Mouse (Mus musculus) liver, embryonic 15.5 days (tissue): ENCODE data around the gene 4933402J07Rik. TPM values are rescaled to one million over a fixed set of nuclear protein-coding genes. Genes with fewer than 3 reads are reported as not detected.

Experiments used
- ATAC-seq: fragments of 200-750 bp; cut with Nextera tagmentation; 2 replicates; pipeline ENCODE4 v1.8.0; 2017; ENCODE audit warnings: moderate number of reproducible peaks, mild to moderate bottlenecking, moderate library complexity; ENCODE audit not compliant: insufficient read depth
- H3K27ac ChIP-seq: fragments of 300-500 bp; sonication (generic); replicated peaks from 2 replicates; pipeline ENCODE4 v1.5.1; 2015; ENCODE audit warnings: mild to moderate bottlenecking, inconsistent platforms
- H3K27me3 ChIP-seq: fragments of 300-500 bp; sonication (generic); 2 replicates; pipeline ENCODE4 v1.6.1; 2015; ENCODE audit warnings: mild to moderate bottlenecking, inconsistent platforms
- H3K36me3 ChIP-seq: fragments of 300-500 bp; sonication (generic); replicated peaks from 2 replicates; pipeline ENCODE4 v1.6.1; 2015; ENCODE audit warnings: moderate library complexity, mild to moderate bottlenecking, inconsistent platforms
- H3K4me1 ChIP-seq: fragments of 300-500 bp; sonication (generic); replicated peaks from 2 replicates; pipeline ENCODE4 v1.6.1; 2015; ENCODE audit warnings: inconsistent platforms
- H3K4me2 ChIP-seq: fragments of 300-500 bp; sonication (generic); 2 replicates; pipeline ENCODE4 v1.6.1; 2015; ENCODE audit warnings: moderate library complexity, mild to moderate bottlenecking, inconsistent platforms
- H3K4me3 ChIP-seq: fragments of 300-500 bp; sonication (generic); replicated peaks from 2 replicates; pipeline ENCODE4 v1.5.1; 2015; ENCODE audit warnings: mild to moderate bottlenecking, inconsistent platforms
- H3K9ac ChIP-seq: fragments of 300-500 bp; sonication (generic); 2 replicates; pipeline ENCODE4 v1.6.1; 2015; ENCODE audit warnings: moderate library complexity, mild to moderate bottlenecking, inconsistent platforms
- H3K9me3 ChIP-seq: fragments of 300-500 bp; sonication (generic); replicated peaks from 2 replicates; pipeline ENCODE4 v1.6.1; 2016; ENCODE audit warnings: inconsistent platforms
- WGBS: fragments of 180-500 bp; shearing (Covaris S2); methylation state at CpG from one replicate; pipeline ENCODE4 v1.1.7; 2015; ENCODE audit warnings: mixed read lengths; ENCODE audit not compliant: insufficient replicate concordance; 5-methylcytosine and 5-hydroxymethylcytosine counted together
- polyA plus RNA-seq: library from polyadenylated mRNA; unstranded; fragments of >200 nt; fragmentation: Nextera tagmentation; extraction: Ambion mirVana; gene quantifications from 2 replicates; pipeline ENCODE4 v1.2.1, GENCODE M21; 2015

Gene 4933402J07Rik
- polyA plus RNA-seq, result not detected in 2 replicates

DNA sequence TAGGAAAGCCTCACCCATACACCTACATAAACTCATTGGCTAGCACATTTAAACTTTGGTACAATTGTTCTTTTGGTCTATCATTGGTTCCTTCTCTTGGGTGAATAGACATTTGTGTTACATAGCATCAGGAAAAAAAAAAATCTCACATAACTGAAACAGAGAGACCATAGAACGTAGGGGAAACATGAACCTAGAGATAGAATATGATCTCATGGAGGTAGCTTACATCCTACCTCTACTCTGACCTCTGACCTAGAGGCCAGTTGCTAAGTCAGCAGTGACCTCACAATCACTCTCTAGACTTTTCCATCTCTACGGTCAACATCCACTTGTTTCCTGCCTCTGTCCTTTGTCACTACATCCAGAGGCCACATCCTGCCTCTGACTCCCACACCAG lies at the start of gene 4933402J07Rik:
TSS of gene 4933402J07Rik (plus strand) at position 301 of the 400 bp plus-strand sequence.
- H3K36me3 ChIP-seq, result no peaks in the 10 kb centered on the region
- H3K9me3 ChIP-seq, result no peaks in the 10 kb centered on the region
- no peaks in the 10 kb centered on the region for H3K27me3 ChIP-seq
- H3K27ac ChIP-seq, result no peak within 1 kb of the TSS
- H3K9ac ChIP-seq, result no peak within 1 kb of the TSS
- no peak within 1 kb of the TSS for H3K4me2 ChIP-seq
- H3K4me1 ChIP-seq, result no peaks in the 10 kb centered on the region
- WGBS, result 24% methylated on average over 2 of the region's 2 CpGs
- H3K4me3 ChIP-seq, result no peak within 1 kb of the TSS
- no peak for ATAC-seq

DNA sequence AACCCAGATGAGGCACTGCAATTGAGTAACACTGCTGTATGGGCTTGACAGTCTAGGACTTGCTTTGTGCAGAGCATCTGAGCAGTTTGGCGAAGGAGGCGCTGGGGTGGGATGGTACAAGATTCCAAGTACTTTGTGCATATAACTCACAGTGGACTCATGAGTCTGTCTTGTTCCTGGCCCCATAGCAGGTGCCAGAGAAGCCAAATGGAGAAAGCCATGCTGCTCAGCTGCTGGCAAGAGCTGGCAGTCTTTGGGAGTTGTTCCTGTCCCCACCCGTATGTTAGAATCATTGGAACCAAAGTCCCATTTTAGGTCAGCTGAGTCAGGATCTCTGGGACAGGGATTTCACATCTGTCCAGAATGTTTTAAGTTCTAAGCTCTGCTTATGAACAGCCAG lies 46.5 kb upstream of the 4933402J07Rik start:
- Histone ChIP-seq H3K36me3 (no peaks in the 10 kb centered on the region), H3K4me2 (no peak overlapping the region), H3K4me1 (no peaks in the 10 kb centered on the region), H3K9ac (no peak overlapping the region), H3K27ac (no peak overlapping the region), H3K9me3 (no peaks in the 10 kb centered on the region), H3K4me3 (no peak overlapping the region), H3K27me3 (no peaks in the 10 kb centered on the region)
- ATAC-seq, result no peak
- WGBS, result 59% methylated on average over 3 of the region's 3 CpGs

DNA sequence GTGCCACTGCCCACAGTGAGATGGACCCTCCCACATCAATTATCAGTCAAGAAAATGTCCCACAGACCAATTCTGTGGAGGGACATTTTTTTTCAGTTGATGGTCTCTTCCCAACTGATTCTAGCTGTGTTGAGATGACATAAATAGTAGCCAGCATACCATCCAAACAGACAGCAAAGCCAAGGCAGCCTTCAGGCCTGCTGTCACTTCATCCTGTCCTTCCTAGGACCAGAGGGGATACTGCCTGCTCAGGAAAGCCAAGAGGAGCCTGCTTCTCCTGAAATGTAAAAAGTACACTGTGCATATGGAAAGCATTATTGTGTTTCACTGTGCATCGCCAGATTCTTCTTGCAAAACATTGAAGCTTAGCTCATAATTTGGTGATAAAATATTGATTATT lies 38.6 kb upstream of the 4933402J07Rik start:
- WGBS, result 66% methylated on average over 1 of the region's 1 CpGs
- ATAC-seq, result no peak

DNA sequence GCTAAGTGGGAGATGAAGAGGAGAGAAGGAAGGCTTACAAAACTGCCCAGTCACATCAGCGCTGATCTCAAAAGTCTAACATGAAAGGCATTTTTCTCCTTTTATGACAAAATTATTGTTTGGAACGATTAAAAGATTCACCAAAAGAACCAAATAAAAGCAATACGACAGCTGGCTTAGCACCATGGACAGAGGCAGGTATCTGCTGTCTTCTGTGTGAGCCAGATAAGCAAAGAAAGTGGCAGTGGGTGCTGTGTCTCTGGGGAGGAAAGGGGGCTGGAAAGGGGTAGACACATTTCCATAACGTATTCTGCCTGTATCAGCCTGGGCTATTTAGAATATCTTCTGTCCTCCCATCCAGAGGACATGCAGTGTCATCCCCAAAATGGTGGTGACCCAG lies 32.5 kb upstream of the 4933402J07Rik start:
- H3K4me2 ChIP-seq, result no peak overlapping the region
- no peaks in the 10 kb centered on the region for H3K4me1 ChIP-seq
- ATAC-seq, result no peak
- 35% methylated on average over 4 of the region's 4 CpGs for WGBS
- no peak overlapping the region for H3K9ac ChIP-seq
- H3K36me3 ChIP-seq, result no peaks in the 10 kb centered on the region
- no peaks in the 10 kb centered on the region; the same call in 1 of the 2 replicates for H3K27me3 ChIP-seq
- no peaks in the 10 kb centered on the region for H3K9me3 ChIP-seq
- no peak overlapping the region for H3K27ac ChIP-seq
- H3K4me3 ChIP-seq, result no peak overlapping the region

More for the DNA sequence above, 38.6 kb upstream of the 4933402J07Rik start:
- H3K4me1 ChIP-seq, result no peaks in the 10 kb centered on the region
- H3K4me2 ChIP-seq, result no peak overlapping the region
- H3K9ac ChIP-seq, result no peak overlapping the region
- H3K9me3 ChIP-seq, result no peaks in the 10 kb centered on the region
- H3K27me3 ChIP-seq, result no peaks in the 10 kb centered on the region
- no peak overlapping the region for H3K27ac ChIP-seq
- H3K36me3 ChIP-seq, result no peaks in the 10 kb centered on the region
- H3K4me3 ChIP-seq, result no peak overlapping the region

DNA sequence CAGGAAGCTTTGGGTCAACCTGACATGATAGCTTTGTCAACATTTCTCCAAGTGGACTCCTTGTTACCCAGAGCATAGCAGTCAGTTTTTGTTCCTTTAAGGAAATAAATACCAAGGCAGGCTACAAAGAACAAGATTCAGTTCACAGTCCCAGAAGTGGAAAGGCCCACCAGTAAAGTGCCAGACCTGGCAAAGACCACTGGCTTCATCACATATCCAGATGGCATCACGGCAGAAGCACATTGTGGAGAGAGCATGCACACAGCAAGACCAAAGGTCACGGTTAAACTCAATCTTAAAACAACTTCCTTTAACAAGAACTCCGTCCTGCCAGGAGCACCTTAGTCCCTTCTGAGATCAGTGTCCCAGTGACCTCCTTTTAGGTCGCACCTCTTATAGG lies 30.2 kb upstream of the 4933402J07Rik start:
- Histone ChIP-seq H3K36me3 (no peaks in the 10 kb centered on the region), H3K27ac (no peak overlapping the region), H3K4me1 (no peaks in the 10 kb centered on the region), H3K9me3 (no peaks in the 10 kb centered on the region), H3K27me3 (no peaks in the 10 kb centered on the region; the same call in 1 of the 2 replicates), H3K4me3 (no peak overlapping the region), H3K4me2 (no peak overlapping the region), H3K9ac (no peak overlapping the region)
- 52% methylated on average over 4 of the region's 4 CpGs for WGBS
- no peak for ATAC-seq

DNA sequence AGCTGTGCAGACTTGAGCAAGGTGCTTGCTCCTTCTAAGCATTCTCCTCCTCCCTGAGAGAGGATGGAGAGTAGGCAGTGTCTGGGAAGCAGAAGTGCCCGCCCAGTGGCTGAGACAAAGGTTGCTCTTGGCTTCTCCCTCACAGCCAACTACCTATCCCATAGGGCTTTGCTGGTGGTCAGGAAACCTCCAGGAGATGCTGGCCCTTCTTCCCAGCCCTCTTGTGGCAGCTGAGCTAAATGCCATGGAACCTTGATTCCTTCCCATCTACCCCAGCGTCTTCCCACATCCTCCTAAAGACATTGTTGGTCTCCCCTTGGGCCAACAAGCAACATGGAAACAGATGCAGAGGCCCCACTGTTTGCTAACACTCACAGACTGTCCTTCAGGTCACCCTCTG lies 28.8 kb upstream of the 4933402J07Rik start:
- Histone ChIP-seq H3K4me1 (no peaks in the 10 kb centered on the region), H3K9ac (no peak overlapping the region), H3K4me2 (no peak overlapping the region), H3K36me3 (no peaks in the 10 kb centered on the region), H3K27me3 (no peaks in the 10 kb centered on the region; the same call in 1 of the 2 replicates), H3K4me3 (no peak overlapping the region), H3K27ac (no peak overlapping the region), H3K9me3 (no peaks in the 10 kb centered on the region)
- ATAC-seq, result no peak
- WGBS, result 29% methylated on average over 2 of the region's 2 CpGs

DNA sequence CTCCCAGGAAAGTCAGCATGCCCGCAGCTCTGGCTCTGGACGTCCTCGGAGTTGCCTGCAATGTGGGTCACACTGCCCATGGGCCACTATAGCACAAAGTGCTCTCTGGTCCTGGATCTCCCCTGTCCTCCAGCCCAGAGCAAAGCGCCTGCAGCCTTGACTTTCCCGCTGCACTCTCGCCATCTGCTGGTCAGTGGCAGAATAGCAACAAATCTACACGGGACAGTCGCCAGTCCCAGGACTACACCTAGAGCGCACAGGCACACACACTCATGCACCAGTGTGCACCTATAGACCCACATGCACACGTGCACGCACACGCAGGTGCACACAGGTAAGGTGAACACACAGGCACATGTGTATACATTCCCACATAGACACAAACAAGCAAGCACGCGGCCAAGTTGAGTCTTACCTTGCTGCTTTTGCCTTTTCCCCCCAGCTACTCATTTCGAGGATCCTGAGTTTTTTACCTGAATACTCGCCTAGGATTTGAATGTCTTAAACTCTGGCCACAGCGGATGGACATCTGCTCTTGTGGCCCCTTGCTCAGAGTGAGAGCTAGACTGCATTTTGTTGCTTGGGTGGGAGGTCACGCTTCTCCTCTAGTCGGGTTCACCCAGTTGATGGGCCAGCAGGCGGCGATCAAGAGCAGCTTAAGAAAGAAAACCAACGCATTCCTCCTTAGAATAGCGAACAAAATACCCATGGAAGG lies 26.9 kb upstream of the 4933402J07Rik start:
- ATAC-seq, result no peak
- Histone ChIP-seq H3K4me2 (no peak overlapping the region), H3K4me3 (no peak overlapping the region), H3K9me3 (no peaks in the 10 kb centered on the region), H3K27ac (no peak overlapping the region), H3K27me3 (no peaks in the 10 kb centered on the region; the same call in 1 of the 2 replicates), H3K9ac (no peak overlapping the region), H3K36me3 (no peaks in the 10 kb centered on the region), H3K4me1 (no peaks in the 10 kb centered on the region)
- 7% methylated on average over 23 of the region's 23 CpGs for WGBS

DNA sequence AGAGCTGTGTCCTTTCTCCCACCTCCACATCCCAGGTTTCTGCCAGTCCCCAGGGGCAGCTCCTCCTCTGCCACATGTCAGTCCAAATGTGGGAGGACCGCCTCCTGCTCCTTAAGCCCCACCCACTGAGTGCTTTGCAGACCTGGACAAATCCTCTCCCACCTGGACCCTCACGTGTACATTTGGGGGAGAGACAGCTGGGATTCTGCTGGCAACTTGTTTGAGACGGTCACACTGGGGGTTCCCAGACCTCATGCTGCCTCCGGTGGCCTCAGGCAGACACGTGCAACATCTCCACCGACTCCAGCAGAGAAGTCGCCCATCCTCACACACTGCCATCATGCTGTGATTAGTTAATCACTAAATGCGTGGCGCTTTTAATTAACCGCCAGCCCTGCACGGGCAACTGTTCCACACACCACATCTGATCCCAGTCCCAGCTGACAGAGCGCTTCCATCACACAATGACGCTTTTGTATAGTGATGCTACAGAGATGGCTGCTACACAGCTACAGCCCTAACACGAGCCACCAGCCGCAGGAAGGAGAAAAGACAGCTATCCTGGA lies 23.7 kb upstream of the 4933402J07Rik start:
- no peak for ATAC-seq
- no peaks in the 10 kb centered on the region; the same call in 1 of the 2 replicates for H3K27me3 ChIP-seq
- 31% methylated on average over 15 of the region's 15 CpGs for WGBS
- no peaks in the 10 kb centered on the region for H3K9me3 ChIP-seq
- H3K9ac ChIP-seq, result no peak overlapping the region
- H3K36me3 ChIP-seq, result no peaks in the 10 kb centered on the region
- H3K4me1 ChIP-seq, result no peaks in the 10 kb centered on the region
- H3K27ac ChIP-seq, result no peak overlapping the region
- no peak overlapping the region for H3K4me2 ChIP-seq
- no peak overlapping the region for H3K4me3 ChIP-seq

DNA sequence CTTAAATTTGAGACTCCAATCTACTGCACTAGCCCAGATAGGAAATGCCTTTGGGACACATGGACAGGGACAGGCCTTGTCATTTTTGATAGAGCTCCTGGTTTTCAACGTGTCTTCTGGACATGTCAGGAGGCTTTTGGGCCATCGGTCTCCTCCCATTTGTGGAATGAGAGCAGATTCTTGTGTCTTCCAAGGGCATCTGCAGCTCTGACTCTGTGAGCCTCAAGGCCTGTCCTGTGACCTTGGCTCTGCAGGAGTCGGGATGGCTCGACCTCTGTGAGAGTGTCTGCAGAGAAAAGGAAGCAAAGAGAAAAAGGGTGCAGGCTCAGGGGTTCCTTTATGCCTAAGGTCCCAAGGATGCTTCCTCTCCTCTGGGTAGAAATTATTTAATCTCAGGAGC lies 13.8 kb upstream of the 4933402J07Rik start:
- H3K4me3 ChIP-seq, result no peak overlapping the region
- WGBS, result 60% methylated on average over 4 of the region's 4 CpGs
- H3K36me3 ChIP-seq, result no peaks in the 10 kb centered on the region
- H3K27me3 ChIP-seq, result no peaks in the 10 kb centered on the region
- no peak overlapping the region for H3K27ac ChIP-seq
- H3K9me3 ChIP-seq, result no peaks in the 10 kb centered on the region
- H3K4me1 ChIP-seq, result no peaks in the 10 kb centered on the region
- H3K4me2 ChIP-seq, result no peak overlapping the region
- H3K9ac ChIP-seq, result no peak overlapping the region
- ATAC-seq, result no peak

DNA sequence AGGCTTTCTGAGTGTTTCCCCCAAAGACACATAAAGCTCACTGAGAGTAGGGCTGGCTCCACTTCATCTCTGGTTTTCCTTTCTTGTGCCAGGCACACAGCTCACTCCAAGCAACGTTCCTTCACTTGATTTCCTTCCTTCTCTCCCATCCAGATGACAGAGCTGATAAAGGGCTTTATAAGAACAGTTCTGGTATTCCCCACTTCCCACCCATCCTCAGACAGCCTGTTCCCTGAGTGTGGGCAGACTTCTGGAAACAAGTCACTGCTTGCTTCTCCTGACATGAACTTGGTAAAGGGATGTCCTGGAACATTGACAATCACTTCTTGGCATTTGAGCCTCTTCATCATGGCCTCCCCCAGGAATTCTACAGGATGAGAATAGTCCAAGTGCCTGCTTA lies 10.9 kb upstream of the 4933402J07Rik start:
- no peaks in the 10 kb centered on the region for H3K36me3 ChIP-seq
- no peak overlapping the region for H3K4me3 ChIP-seq
- no peak overlapping the region for H3K4me2 ChIP-seq
- no peaks in the 10 kb centered on the region for H3K4me1 ChIP-seq
- whole genome bisulfite sequencing, result 19% methylated on average over 1 of the region's 1 CpGs
- no peak overlapping the region for H3K9ac ChIP-seq
- no peaks in the 10 kb centered on the region for H3K9me3 ChIP-seq
- ATAC-seq, result no peak
- H3K27ac ChIP-seq, result no peak overlapping the region
- H3K27me3 ChIP-seq, result no peaks in the 10 kb centered on the region

DNA sequence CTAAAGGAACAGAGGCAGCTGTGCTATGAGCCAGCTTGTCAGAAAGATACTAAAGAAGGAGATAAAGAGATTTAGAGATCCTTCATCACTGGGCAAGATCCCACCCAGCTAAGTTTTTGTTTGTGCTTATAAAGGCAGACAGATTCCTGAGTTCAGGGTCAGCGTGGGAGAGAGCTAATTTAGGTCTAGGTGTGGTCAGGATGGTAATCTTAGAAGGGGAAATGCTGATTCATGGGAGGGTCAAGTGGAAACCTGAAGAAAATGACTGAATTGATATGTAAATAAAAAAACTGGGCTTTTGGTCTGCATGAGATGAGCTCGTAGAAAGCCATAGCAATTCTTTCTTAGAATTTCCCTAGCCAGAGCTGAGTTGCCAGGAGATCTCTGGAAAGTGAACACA lies 2.9 kb upstream of the 4933402J07Rik start:
- H3K27ac ChIP-seq, result no peak overlapping the region
- H3K9me3 ChIP-seq, result no peaks in the 10 kb centered on the region
- ATAC-seq, result no peak
- H3K9ac ChIP-seq, result no peak overlapping the region
- H3K4me1 ChIP-seq, result no peaks in the 10 kb centered on the region
- H3K27me3 ChIP-seq, result no peaks in the 10 kb centered on the region
- 23% methylated on average over 2 of the region's 2 CpGs for WGBS
- H3K36me3 ChIP-seq, result no peaks in the 10 kb centered on the region
- no peak overlapping the region for H3K4me3 ChIP-seq
- no peak overlapping the region for H3K4me2 ChIP-seq
